Mouse (Mus musculus) spleen, adult 2 months (tissue): Measurements from ENCODE around the gene Ankrd54.

ENCODE experiments used
- CTCF ChIP-seq: fragments of 200-500 bp; IDR thresholded peaks from 2 replicates; pipeline ENCODE4 v1.5.1; 2011; ENCODE audit warnings: mild to moderate bottlenecking, inconsistent platforms; ENCODE audit not compliant: insufficient read depth, insufficient read length, insufficient replicate concordance; ENCODE audit errors: extremely low read depth
- POLR2A ChIP-seq: fragments of 200-500 bp; IDR thresholded peaks from 2 replicates; pipeline ENCODE4 v1.6.1; 2011; ENCODE audit warnings: low read depth, low read length, inconsistent platforms

DNA sequence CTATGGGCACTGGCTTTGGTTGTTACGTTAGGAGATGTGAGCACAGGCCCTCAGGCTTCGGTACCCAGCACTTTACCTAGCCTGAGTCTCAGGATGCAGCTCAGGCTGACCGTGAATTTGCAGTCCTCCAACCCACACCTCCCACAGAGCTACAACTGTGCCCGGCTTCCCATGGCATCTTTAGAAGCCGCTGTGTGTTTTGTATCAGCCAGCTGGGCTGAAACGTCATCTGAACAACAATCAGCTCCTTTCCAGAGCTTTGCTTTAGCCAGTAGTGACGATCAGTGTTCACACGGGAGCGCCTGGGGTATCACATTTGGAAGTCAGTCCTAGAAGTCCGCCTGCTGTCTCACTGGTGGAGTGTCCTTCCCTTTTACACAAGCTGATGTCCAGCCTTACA lies 40.6 kb upstream of the Ankrd54 start:
- TF ChIP-seq POLR2A = no peak
- TF ChIP-seq CTCF = no peak
